Mouse (Mus musculus): Measurements from ENCODE around the gene Hes6. TPM values are rescaled to one million over a fixed set of nuclear protein-coding genes. Genes with fewer than 3 reads are reported as not detected.

Gene Hes6
- total RNA-seq, 2 experiments from 2014 or later = 17.3 to 20.1 TPM

- ATAC-seq (replicated peaks; ENCODE audit: low FRiP score, low TSS enrichment, poor library complexity, severe bottlenecking) = no peak
These were observed 48.8 kb downstream of the Hes6 start for GRCm38 (mm10) chr1:91364822-91365644.

- ATAC-seq (replicated peaks; ENCODE audit: low FRiP score, low TSS enrichment, poor library complexity, severe bottlenecking) = no peak
These were observed 51.7 kb downstream of the Hes6 start for GRCm38 (mm10) chr1:91362113-91362512.

Other genes with a start within 250 kb of the Hes6 start
- gene Ramp1, start 234.2 kb downstream of the Hes6 start, total RNA-seq (2014; fragmentation: Nextera tagmentation) = 18.7 and 24.7 TPM in 2 replicates
- 28.4 and 48.3 TPM in 2 replicates for gene Ramp1, start 234.2 kb downstream of the Hes6 start, total RNA-seq (2017)
- 69.5 and 73.1 TPM in 2 replicates for gene Ube2f, start 163.7 kb downstream of the Hes6 start, total RNA-seq (2014; fragmentation: Nextera tagmentation)
- 44.1 and 62.4 TPM in 2 replicates for gene Ube2f, start 163.7 kb downstream of the Hes6 start, total RNA-seq (2017)
- 64.1 and 65.3 TPM in 2 replicates for gene Scly, start 115.7 kb downstream of the Hes6 start, total RNA-seq (2014; fragmentation: Nextera tagmentation)
- gene Scly, start 115.7 kb downstream of the Hes6 start, total RNA-seq (2017) = 31.7 and 40.4 TPM in 2 replicates
- 0.26 and 0.37 TPM in 2 replicates for gene Espnl, start 92.0 kb downstream of the Hes6 start, total RNA-seq (2014; fragmentation: Nextera tagmentation)
- 0.15 TPM in 1 of 2 replicates, not detected in the other for gene Espnl, start 92.0 kb downstream of the Hes6 start, total RNA-seq (2017)
- gene Klhl30, start 63.0 kb downstream of the Hes6 start, total RNA-seq (2014; fragmentation: Nextera tagmentation) = 0.20 TPM in 1 of 2 replicates, not detected in the other
- not detected in 2 replicates for gene Klhl30, start 63.0 kb downstream of the Hes6 start, total RNA-seq (2017)
- 2.0 and 2.3 TPM in 2 replicates for gene Erfe, start 47.6 kb downstream of the Hes6 start, total RNA-seq (2014; fragmentation: Nextera tagmentation)
- gene Erfe, start 47.6 kb downstream of the Hes6 start, total RNA-seq (2017) = 0.04 and 0.42 TPM in 2 replicates
- 137 and 199 TPM in 2 replicates for gene Ilkap, start 15.2 kb downstream of the Hes6 start, total RNA-seq (2014; fragmentation: Nextera tagmentation)
- gene Ilkap, start 15.2 kb downstream of the Hes6 start, total RNA-seq (2017) = 163 and 170 TPM in 2 replicates
- gene Per2, start 45.3 kb upstream of the Hes6 start, total RNA-seq (2014; fragmentation: Nextera tagmentation) = 9.5 and 11.7 TPM in 2 replicates
- 3.3 and 4.2 TPM in 2 replicates for gene Per2, start 45.3 kb upstream of the Hes6 start, total RNA-seq (2017)
- gene Traf3ip1, start 80.6 kb upstream of the Hes6 start, total RNA-seq (2014; fragmentation: Nextera tagmentation) = 7.0 and 12.1 TPM in 2 replicates
- gene Traf3ip1, start 80.6 kb upstream of the Hes6 start, total RNA-seq (2017) = 7.1 and 10.1 TPM in 2 replicates
- 10.9 and 11.9 TPM in 2 replicates for gene Asb1, start 126.5 kb upstream of the Hes6 start, total RNA-seq (2014; fragmentation: Nextera tagmentation)
- gene Asb1, start 126.5 kb upstream of the Hes6 start, total RNA-seq (2017) = 13.1 and 20.5 TPM in 2 replicates